Comparison of ENCODE assay signal across 8 mouse cellular contexts in the genomic region with DNA sequence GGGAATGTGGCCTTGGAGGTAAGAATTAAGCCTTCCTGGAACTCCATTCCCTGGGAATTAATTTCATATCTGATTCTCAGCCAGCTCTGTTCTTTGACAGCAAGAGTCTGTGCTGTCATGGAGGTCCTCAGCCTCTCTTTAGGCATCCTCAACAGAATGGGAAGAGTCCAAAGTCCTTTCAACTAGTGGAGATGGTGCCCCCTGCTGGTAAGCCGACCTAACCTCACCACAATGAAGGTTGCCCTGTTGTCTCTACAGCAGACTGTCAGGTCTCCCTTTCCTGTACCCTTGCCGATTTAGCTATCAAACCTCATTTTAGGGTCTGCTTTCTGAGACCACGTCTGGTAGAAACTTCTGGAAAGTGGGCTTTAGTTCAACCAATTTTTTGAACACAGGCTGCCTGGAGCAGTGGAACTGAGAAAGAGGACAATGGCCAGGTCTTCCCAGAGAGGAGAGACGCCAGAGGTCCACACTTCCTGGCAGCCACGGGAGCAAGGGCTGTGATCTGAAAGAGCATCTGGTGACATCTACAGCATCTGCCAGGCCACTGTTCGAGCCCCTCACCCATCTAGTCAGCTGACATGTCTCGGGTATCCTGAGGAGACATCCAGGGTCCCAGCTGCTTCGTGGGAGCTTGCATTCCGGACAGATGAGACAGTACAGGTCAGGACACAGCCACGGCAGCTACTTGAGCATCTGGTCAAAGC. TPM values are rescaled to one million over a fixed set of nuclear protein-coding genes. Genes with fewer than 3 reads are reported as not detected.
DNase-seq lines count a peak whose midpoint lies in the region; ATAC-seq lines count a peak whose summit lies in the region.

No protein-coding gene starts in this region.

- intact Hi-C loops in left cerebral cortex, postnatal 4 days (cut with DNase I), result loop anchor here (5.0 kb wide), 1 partner anchor 56 kb away; no protein-coding TSS in a partner anchor

- no peak overlapping the region for H3K4me3 ChIP-seq in midbrain, embryonic 10.5 days
- H3K4me3 ChIP-seq in midbrain, embryonic 15.5 days, result no peak overlapping the region
- no peak overlapping the region for H3K4me3 ChIP-seq in midbrain, embryonic 13.5 days (replicated peaks)

- ATAC-seq in midbrain, embryonic 15.5 days (replicated peaks), result no peak
- peak; percentile 77; the same call in 1 of the 2 replicates for ATAC-seq in midbrain, embryonic 13.5 days

- 55% methylated on average over 10 of the region's 10 CpGs for WGBS in midbrain, embryonic 10.5 days
- WGBS in midbrain, embryonic 15.5 days, result 47% methylated on average over 10 of the region's 10 CpGs
- 53% methylated on average over 10 of the region's 10 CpGs for WGBS in midbrain, embryonic 13.5 days

- H3K4me2 ChIP-seq in midbrain, embryonic 15.5 days, result no peak overlapping the region
- no peak overlapping the region for H3K4me2 ChIP-seq in midbrain, embryonic 13.5 days (replicated peaks)

- peak; percentile 78 for DNase-seq in midbrain, embryonic 10.5 days (ENCODE audit: low spot score)
- peak; percentile 86 for DNase-seq in cerebellum, postnatal 36 days
- DNase-seq in gastrocnemius, postnatal 4 days (ENCODE audit: low spot score in 2 of 2), result peak; percentile 77 to 89
- DNase-seq in kidney, adult 11 months, result peak; percentile 72
- peak; percentile 90 for DNase-seq in left cerebral cortex, postnatal 4 days
- DNase-seq in spleen, postnatal 10 days (ENCODE audit: low spot score in 2 of 2), result peak; percentile 70 to 90

- no peaks in the 10 kb centered on the region for H3K27me3 ChIP-seq in midbrain, embryonic 10.5 days (ENCODE audit: low read depth, poor library complexity, severe bottlenecking)
- no peaks in the 10 kb centered on the region for H3K27me3 ChIP-seq in midbrain, embryonic 15.5 days (replicated peaks)
- peaks cover 2% of the 10 kb centered on the region; the same call in 1 of the 2 replicates for H3K27me3 ChIP-seq in midbrain, embryonic 13.5 days

- peaks cover 5% of the 10 kb centered on the region; the same call in 1 of the 2 replicates for H3K4me1 ChIP-seq in midbrain, embryonic 10.5 days
- no peaks in the 10 kb centered on the region for H3K4me1 ChIP-seq in midbrain, embryonic 15.5 days
- no peaks in the 10 kb centered on the region for H3K4me1 ChIP-seq in midbrain, embryonic 13.5 days (replicated peaks)

- H3K36me3 ChIP-seq in midbrain, embryonic 10.5 days, result no peaks in the 10 kb centered on the region
- H3K36me3 ChIP-seq in midbrain, embryonic 15.5 days (replicated peaks), result no peaks in the 10 kb centered on the region
- no peaks in the 10 kb centered on the region for H3K36me3 ChIP-seq in midbrain, embryonic 13.5 days

- peak overlapping the region; percentile 61 for H3K27ac ChIP-seq in midbrain, embryonic 10.5 days (replicated peaks)
- H3K27ac ChIP-seq in midbrain, embryonic 15.5 days, result no peak overlapping the region
- no peak overlapping the region for H3K27ac ChIP-seq in midbrain, embryonic 13.5 days

- no peaks in the 10 kb centered on the region for H3K9me3 ChIP-seq in midbrain, embryonic 10.5 days (replicated peaks)
- H3K9me3 ChIP-seq in midbrain, embryonic 15.5 days, result no peaks in the 10 kb centered on the region
- no peaks in the 10 kb centered on the region for H3K9me3 ChIP-seq in midbrain, embryonic 13.5 days

- no peak overlapping the region for H3K9ac ChIP-seq in midbrain, embryonic 15.5 days
- no peak overlapping the region for H3K9ac ChIP-seq in midbrain, embryonic 13.5 days (replicated peaks)

RNA-seq across cellular contexts. Expression of a gene that starts 11.0 kb away (rescaled TPM):
- polyA plus RNA-seq in midbrain, embryonic 10.5 days (2016; fragmentation: Nextera tagmentation; extraction: Ambion mirVana), result 10.5 and 12.9 TPM in 2 replicates
- polyA plus RNA-seq in midbrain, embryonic 15.5 days (2015; fragmentation: Nextera tagmentation; extraction: Ambion mirVana), result 11.4 and 12.1 TPM in 2 replicates
- total RNA-seq in gastrocnemius, postnatal 4 days (2021), result 1 to 10 TPM; 4.4 to 4.5 TPM
- total RNA-seq in left cerebral cortex, postnatal 4 days (2021), result 10 to 100 TPM; 15.4 to 16.1 TPM
- 10.8 and 11.3 TPM in 2 replicates for polyA plus RNA-seq in midbrain, embryonic 13.5 days (2015; fragmentation: Nextera tagmentation; extraction: Ambion mirVana)

RNA-seq across cellular contexts. Expression of a gene that starts 24.3 kb away (rescaled TPM):
- polyA plus RNA-seq in midbrain, embryonic 10.5 days (2016; fragmentation: Nextera tagmentation; extraction: Ambion mirVana), result 2.5 and 4.0 TPM in 2 replicates
- 5.1 and 5.3 TPM in 2 replicates for polyA plus RNA-seq in midbrain, embryonic 15.5 days (2015; fragmentation: Nextera tagmentation; extraction: Ambion mirVana)
- total RNA-seq in gastrocnemius, postnatal 4 days (2021), result 1 to 10 TPM; 7.2 to 8.6 TPM
- 10 to 100 TPM in 1 of 2 experiments, 1 to 10 TPM in 1; 8.4 to 10.7 TPM for total RNA-seq in left cerebral cortex, postnatal 4 days (2021)
- polyA plus RNA-seq in midbrain, embryonic 13.5 days (2015; fragmentation: Nextera tagmentation; extraction: Ambion mirVana), result 4.4 and 4.7 TPM in 2 replicates

RNA-seq across cellular contexts. Expression of a gene that starts 56.9 kb away (rescaled TPM):
- 8.2 and 9.4 TPM in 2 replicates for polyA plus RNA-seq in midbrain, embryonic 10.5 days (2016; fragmentation: Nextera tagmentation; extraction: Ambion mirVana)
- 11.8 and 12.5 TPM in 2 replicates for polyA plus RNA-seq in midbrain, embryonic 15.5 days (2015; fragmentation: Nextera tagmentation; extraction: Ambion mirVana)
- total RNA-seq in gastrocnemius, postnatal 4 days (2021), result 10 to 100 TPM; 14.2 to 18.1 TPM
- 10 to 100 TPM; 30.4 to 34.6 TPM for total RNA-seq in left cerebral cortex, postnatal 4 days (2021)
- polyA plus RNA-seq in midbrain, embryonic 13.5 days (2015; fragmentation: Nextera tagmentation; extraction: Ambion mirVana), result 10.9 TPM in 2 replicates
